Mouse (Mus musculus): Measurements from ENCODE around the gene Cdipt.

Cdipt gene

GRCm38 (mm10) chr7:126975893-126975949 is at the start of gene Cdipt:
Cdipt (plus strand) TSS chr7:126975914.
- DNase-seq (ENCODE audit: low read depth, low spot score), result no peak

GRCm38 (mm10) chr7:126926299-126926698 is 49.4 kb upstream of the Cdipt start:
- peak; percentile 65 for DNase-seq (ENCODE audit: low read depth, low spot score)

GRCm38 (mm10) chr7:126928384-126929037 is 47.2 kb upstream of the Cdipt start, which contains the start of gene Kctd13:
Kctd13 (plus strand) TSS chr7:126928879.
- DNase-seq (ENCODE audit: low read depth, low spot score), result peak; percentile 95

- DNase-seq (ENCODE audit: low read depth, low spot score), result no peak
Measured at GRCm38 (mm10) chr7:126929046-126929445, 46.7 kb upstream of the Cdipt start.

GRCm38 (mm10) chr7:126932652-126933051 is 43.1 kb upstream of the Cdipt start:
- no peak for DNase-seq (ENCODE audit: low read depth, low spot score)

- no peak for DNase-seq (ENCODE audit: low read depth, low spot score)
Measured at GRCm38 (mm10) chr7:126941171-126941570, 34.5 kb upstream of the Cdipt start.

GRCm38 (mm10) chr7:126941801-126942200 is 33.9 kb upstream of the Cdipt start:
- no peak for DNase-seq (ENCODE audit: low read depth, low spot score)

GRCm38 (mm10) chr7:126946530-126946929 is 29.2 kb upstream of the Cdipt start:
- peak; percentile 59 for DNase-seq (ENCODE audit: low read depth, low spot score)

GRCm38 (mm10) chr7:126948626-126949025 is 27.1 kb upstream of the Cdipt start:
- DNase-seq (ENCODE audit: low read depth, low spot score), result no peak

- no peak for DNase-seq (ENCODE audit: low read depth, low spot score)
Measured at GRCm38 (mm10) chr7:126949403-126949792, 26.3 kb upstream of the Cdipt start, which contains the start of gene Asphd1. Asphd1 (minus strand) TSS chr7:126949582.

- peak; percentile 87 for DNase-seq (ENCODE audit: low read depth, low spot score)
Measured at GRCm38 (mm10) chr7:126949793-126950646, 25.7 kb upstream of the Cdipt start, which contains the start of gene Sez6l2. Sez6l2 (plus strand) TSS chr7:126950563.

- DNase-seq (ENCODE audit: low read depth, low spot score), result no peak
Measured at GRCm38 (mm10) chr7:126950647-126951615, 24.8 kb upstream of the Cdipt start.

GRCm38 (mm10) chr7:126951741-126952140 is 24.0 kb upstream of the Cdipt start:
- DNase-seq (ENCODE audit: low read depth, low spot score), result no peak

- DNase-seq (ENCODE audit: low read depth, low spot score), result no peak
Measured at GRCm38 (mm10) chr7:126952646-126953045, 23.1 kb upstream of the Cdipt start.

GRCm38 (mm10) chr7:126955125-126955524 is 20.6 kb upstream of the Cdipt start:
- DNase-seq (ENCODE audit: low read depth, low spot score), result no peak

- DNase-seq (ENCODE audit: low read depth, low spot score), result no peak
Measured at GRCm38 (mm10) chr7:126959780-126960179, 15.9 kb upstream of the Cdipt start.

- no peak for DNase-seq (ENCODE audit: low read depth, low spot score)
Measured at GRCm38 (mm10) chr7:126961095-126961494, 14.6 kb upstream of the Cdipt start.

GRCm38 (mm10) chr7:126961965-126962364 is 13.7 kb upstream of the Cdipt start:
- DNase-seq (ENCODE audit: low read depth, low spot score), result no peak

GRCm38 (mm10) chr7:126963548-126964286 is 12.0 kb upstream of the Cdipt start:
- DNase-seq (ENCODE audit: low read depth, low spot score), result no peak

- no peak for DNase-seq (ENCODE audit: low read depth, low spot score)
Measured at GRCm38 (mm10) chr7:126965568-126965967, 10.1 kb upstream of the Cdipt start.

- no peak for DNase-seq (ENCODE audit: low read depth, low spot score)
Measured at GRCm38 (mm10) chr7:126967361-126967760, 8.4 kb upstream of the Cdipt start.
